Mouse (Mus musculus): ENCODE measurements around the gene Olfr843. TPM values are rescaled to one million over a fixed set of nuclear protein-coding genes. Genes with fewer than 3 reads are reported as not detected.

Gene Olfr843
- not detected in 2 replicates for polyA plus RNA-seq (2015; fragmentation: Nextera tagmentation; extraction: Ambion mirVana)

DNA sequence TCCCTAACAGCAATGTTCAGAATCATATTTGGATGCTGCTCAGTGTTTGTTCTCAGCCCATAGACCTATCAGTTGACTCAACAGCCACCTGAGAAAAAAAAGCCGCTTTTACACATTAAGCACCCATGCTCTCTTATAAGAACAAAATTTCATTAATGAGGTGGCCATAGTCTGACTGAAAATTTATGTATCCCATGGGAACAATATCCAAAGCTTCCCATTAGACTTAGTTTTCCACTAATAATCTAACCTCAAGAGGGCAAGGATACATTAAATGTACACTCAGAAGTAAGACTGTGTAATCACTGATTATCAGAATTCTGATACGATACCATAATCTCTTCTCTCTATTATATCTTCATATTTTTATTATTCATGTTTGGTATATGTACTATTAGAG, at the start of gene Olfr843:
Olfr843 (minus strand) TSS at position 101 of the 400 bp plus-strand sequence.
- no peak within 1 kb of the TSS for H3K4me2 ChIP-seq (replicated peaks)
- no peaks in the 10 kb centered on the region for H3K27me3 ChIP-seq (replicated peaks)
- no peak within 1 kb of the TSS for H3K27ac ChIP-seq
- H3K4me1 ChIP-seq (replicated peaks), result no peaks in the 10 kb centered on the region
- no peak within 1 kb of the TSS for H3K4me3 ChIP-seq (replicated peaks)
- 86% methylated on average over 2 of the region's 2 CpGs for WGBS
- H3K9me3 ChIP-seq, result no peaks in the 10 kb centered on the region
- no peak for ATAC-seq
- H3K36me3 ChIP-seq, result no peaks in the 10 kb centered on the region
- H3K9ac ChIP-seq, result no peak within 1 kb of the TSS

Other genes with a start within 250 kb of the Olfr843 start
- not detected in 2 replicates for gene Olfr835, start 219.3 kb downstream of the Olfr843 start, polyA plus RNA-seq (2015; fragmentation: Nextera tagmentation; extraction: Ambion mirVana)
- not detected in 2 replicates for gene Olfr836, start 131.6 kb downstream of the Olfr843 start, polyA plus RNA-seq (2015; fragmentation: Nextera tagmentation; extraction: Ambion mirVana)
- not detected in 2 replicates for gene Olfr837, start 115.7 kb downstream of the Olfr843 start, polyA plus RNA-seq (2015; fragmentation: Nextera tagmentation; extraction: Ambion mirVana)
- not detected in 2 replicates for gene Olfr839-ps1, start 74.7 kb downstream of the Olfr843 start, polyA plus RNA-seq (2015; fragmentation: Nextera tagmentation; extraction: Ambion mirVana)
- not detected in 2 replicates for gene Olfr844, start 64.4 kb upstream of the Olfr843 start, polyA plus RNA-seq (2015; fragmentation: Nextera tagmentation; extraction: Ambion mirVana)
- gene Olfr845, start 84.5 kb upstream of the Olfr843 start, polyA plus RNA-seq (2015; fragmentation: Nextera tagmentation; extraction: Ambion mirVana), result not detected in 2 replicates
- gene Olfr846, start 112.0 kb upstream of the Olfr843 start, polyA plus RNA-seq (2015; fragmentation: Nextera tagmentation; extraction: Ambion mirVana), result not detected in 2 replicates
- gene Olfr847, start 126.7 kb upstream of the Olfr843 start, polyA plus RNA-seq (2015; fragmentation: Nextera tagmentation; extraction: Ambion mirVana), result not detected in 2 replicates
- gene Olfr849, start 188.3 kb upstream of the Olfr843 start, polyA plus RNA-seq (2015; fragmentation: Nextera tagmentation; extraction: Ambion mirVana), result not detected in 2 replicates
- not detected in 2 replicates for gene Olfr850, start 226.3 kb upstream of the Olfr843 start, polyA plus RNA-seq (2015; fragmentation: Nextera tagmentation; extraction: Ambion mirVana)
- gene Olfr851, start 241.3 kb upstream of the Olfr843 start, polyA plus RNA-seq (2015; fragmentation: Nextera tagmentation; extraction: Ambion mirVana), result not detected in 2 replicates